Mouse (Mus musculus) cortical plate, adult 2 months (tissue): ENCODE results near the gene Arhgef11. TPM values are rescaled to one million over a fixed set of nuclear protein-coding genes. Genes with fewer than 3 reads are reported as not detected.

Experiments
- H3K27ac ChIP-seq: fragments of 200-500 bp; 2 replicates; pipeline ENCODE4 v1.5.1; 2012; ENCODE audit warnings: low read length, control low read depth, inconsistent platforms; ENCODE audit not compliant: insufficient read depth
- H3K4me1 ChIP-seq: fragments of 200-500 bp; 2 replicates; pipeline ENCODE4 v1.6.1; 2011; ENCODE audit warnings: low read length; ENCODE audit not compliant: control insufficient read depth, insufficient read depth
- H3K4me3 ChIP-seq: fragments of 200-500 bp; 2 replicates; pipeline ENCODE4 v1.5.1; 2011; ENCODE audit warnings: mild to moderate bottlenecking, low read length, control low read depth; ENCODE audit not compliant: insufficient read depth
- CTCF ChIP-seq: fragments of 200-500 bp; IDR thresholded peaks from 2 replicates; pipeline ENCODE4 v1.5.1; 2011; ENCODE audit warnings: mild to moderate bottlenecking, control low read depth, low read length; ENCODE audit not compliant: insufficient read depth; ENCODE audit errors: extremely low read depth
- POLR2A ChIP-seq: fragments of 200-500 bp; IDR thresholded peaks from 2 replicates; pipeline ENCODE4 v1.6.1; 2011; ENCODE audit warnings: mild to moderate bottlenecking, low read length, control low read depth; ENCODE audit not compliant: insufficient read depth; ENCODE audit errors: extremely low read depth
- polyA plus RNA-seq: library from polyadenylated mRNA; depleted of rRNA; stranded (reverse); fragments of >200 nt; gene quantifications from 2 replicates; pipeline ENCODE4 v1.2.3, GENCODE M21; 2012

Gene Arhgef11
- polyA plus RNA-seq, 1 experiment = 36.0 TPM

DNA sequence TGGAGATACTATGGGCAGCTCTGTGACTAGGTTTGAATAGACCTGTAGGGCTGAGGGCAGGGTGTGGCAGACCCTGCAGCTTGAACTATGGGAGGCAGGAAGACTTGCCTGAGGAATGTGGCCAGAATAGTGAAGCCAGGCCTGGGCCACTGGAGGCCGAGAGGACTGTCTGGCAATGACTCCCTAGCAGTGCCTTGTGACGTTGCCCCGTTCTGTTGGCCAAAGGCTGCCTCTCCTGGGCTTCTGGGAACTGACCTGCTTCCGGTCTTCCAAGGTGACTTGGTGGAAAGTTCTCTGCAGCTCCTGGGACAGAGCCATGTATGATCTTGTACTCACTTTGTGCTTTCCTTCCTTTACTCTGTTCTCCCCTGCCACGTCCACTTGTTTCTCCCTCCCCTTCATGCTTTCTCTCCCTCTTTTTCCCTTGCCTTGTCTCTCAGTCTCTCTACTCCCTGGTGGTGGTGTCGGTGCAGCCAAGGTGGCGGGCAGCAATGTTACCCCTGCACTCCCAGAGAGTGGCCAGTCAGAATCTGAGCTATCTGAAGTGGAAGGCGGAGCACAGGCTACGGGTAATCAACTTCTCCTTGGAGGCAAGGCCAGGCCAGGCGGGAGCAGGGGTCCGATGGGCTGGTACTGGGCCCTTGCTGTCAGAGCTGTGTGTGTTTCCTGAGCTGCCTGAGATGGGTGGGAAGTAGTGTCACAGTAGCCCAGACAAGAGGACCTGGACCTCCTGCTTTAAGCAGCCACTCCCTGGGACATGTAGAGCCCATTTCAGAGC is 116.8 kb downstream of the Arhgef11 start:
- TF ChIP-seq POLR2A (no peak), CTCF (no peak)
- H3K27ac ChIP-seq = no peak overlapping the region
- H3K4me1 ChIP-seq = no peaks in the 10 kb centered on the region
- H3K4me3 ChIP-seq = no peak overlapping the region

DNA sequence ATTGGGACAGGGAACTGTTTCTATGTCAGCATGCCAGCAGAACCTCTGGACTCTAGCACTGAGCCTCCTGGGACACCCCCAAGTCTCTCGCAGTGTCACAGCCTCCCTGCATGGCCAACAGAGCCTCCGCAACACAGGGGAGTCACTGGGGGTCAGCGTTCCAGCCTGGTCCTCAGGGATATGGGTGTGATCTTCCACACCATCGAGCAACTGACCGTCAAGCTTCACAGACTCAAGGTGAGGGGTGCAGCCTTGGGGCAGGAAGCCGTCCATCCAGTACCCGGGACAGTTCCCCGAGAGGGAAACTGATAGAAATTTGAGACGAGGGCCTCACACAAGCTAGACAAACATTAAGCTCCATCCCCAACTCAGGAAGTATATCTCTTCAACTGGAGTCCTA is 118.0 kb downstream of the Arhgef11 start:
- no peak for TF ChIP-seq POLR2A
- no peak for TF ChIP-seq CTCF
- Histone ChIP-seq H3K4me3 (no peak overlapping the region), H3K4me1 (no peaks in the 10 kb centered on the region), H3K27ac (no peak overlapping the region)

DNA sequence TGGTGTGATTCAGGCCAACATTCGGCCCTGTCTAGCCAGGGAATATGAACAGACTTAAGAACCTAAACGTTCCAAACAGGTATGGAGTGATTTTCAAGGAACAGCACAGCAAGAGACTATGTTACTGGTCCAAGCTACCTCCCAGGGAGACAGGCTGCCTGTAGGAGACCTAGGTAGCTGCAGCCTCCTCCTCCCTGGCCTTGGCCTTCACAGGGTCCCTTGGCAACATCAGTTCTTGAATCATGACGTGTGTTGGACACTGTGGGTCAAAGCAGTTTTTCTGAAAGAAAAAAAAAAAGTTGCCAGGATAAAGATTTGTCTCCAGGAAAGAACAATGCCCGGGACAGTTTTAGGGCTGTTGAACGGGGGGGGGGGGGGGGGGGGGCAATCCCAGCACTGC is 121.5 kb downstream of the Arhgef11 start:
- no peak for TF ChIP-seq POLR2A
- no peak for TF ChIP-seq CTCF
- Histone ChIP-seq H3K4me1 (no peaks in the 10 kb centered on the region), H3K27ac (no peak overlapping the region), H3K4me3 (no peak overlapping the region)

- Histone ChIP-seq H3K4me3 (no peak overlapping the region), H3K27ac (no peak overlapping the region), H3K4me1 (no peaks in the 10 kb centered on the region)
- TF ChIP-seq POLR2A = no peak
- no peak for TF ChIP-seq CTCF
These were observed 124.7 kb downstream of the Arhgef11 start for GRCm38 (mm10) chr3:87742013-87742412.

DNA sequence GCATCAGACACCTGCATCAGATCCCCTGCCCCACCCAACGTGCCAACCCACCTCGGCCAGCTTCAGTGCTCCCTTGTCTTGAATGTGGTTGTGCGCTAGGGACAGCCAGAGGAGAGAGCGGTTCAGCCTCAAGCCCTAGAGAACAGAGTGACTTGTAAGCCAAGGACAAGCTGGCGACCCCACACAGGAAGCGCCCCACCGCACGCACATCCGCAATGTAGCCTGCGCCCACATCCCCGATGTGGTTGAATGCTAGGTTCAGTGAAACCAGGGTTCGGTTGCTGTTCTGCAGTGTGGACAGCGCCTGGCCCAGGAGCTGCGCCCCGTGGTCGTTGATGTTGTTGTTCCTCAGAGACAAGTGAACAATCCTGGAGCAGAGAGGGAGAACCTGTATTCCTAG is 125.4 kb downstream of the Arhgef11 start:
- Histone ChIP-seq H3K4me3 (no peak overlapping the region), H3K27ac (no peak overlapping the region), H3K4me1 (no peaks in the 10 kb centered on the region)
- no peak for TF ChIP-seq CTCF
- TF ChIP-seq POLR2A = no peak

GRCm38 (mm10) chr3:87743927-87744326 is 126.6 kb downstream of the Arhgef11 start:
- no peak overlapping the region for H3K27ac ChIP-seq
- no peak for TF ChIP-seq CTCF
- no peak for TF ChIP-seq POLR2A
- no peaks in the 10 kb centered on the region for H3K4me1 ChIP-seq
- H3K4me3 ChIP-seq = no peak overlapping the region

DNA sequence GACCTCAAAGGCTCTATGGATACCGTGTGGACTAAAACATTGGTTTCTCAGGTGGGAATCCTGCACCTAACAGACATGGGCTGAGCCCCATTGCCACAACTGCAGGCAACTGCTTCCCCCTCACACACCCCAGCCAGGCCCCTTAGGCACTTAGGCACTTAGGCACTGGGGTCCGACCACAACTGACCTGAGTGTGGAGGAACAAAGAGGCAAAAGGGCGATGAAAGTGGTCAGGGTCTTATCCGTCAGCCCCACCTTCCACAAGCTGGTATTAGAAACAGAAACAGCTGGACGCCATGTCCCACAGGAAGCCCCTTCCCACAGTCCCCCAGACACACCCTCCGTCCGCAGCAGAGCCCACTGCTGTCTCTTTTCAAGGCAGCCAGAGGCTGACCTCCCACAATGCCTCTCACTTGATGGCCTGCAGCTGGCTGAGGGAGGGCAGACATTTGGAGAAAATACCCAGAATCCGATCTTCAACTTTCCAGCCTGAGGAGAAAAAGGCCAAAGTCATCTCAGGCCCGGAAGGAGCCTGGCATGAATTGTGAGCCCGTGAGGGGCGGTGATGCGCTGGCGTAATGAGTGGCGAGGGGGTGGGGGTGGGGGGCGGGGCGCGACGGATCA is 127.8 kb downstream of the Arhgef11 start:
- no peaks in the 10 kb centered on the region for H3K4me1 ChIP-seq
- H3K27ac ChIP-seq = no peak overlapping the region
- H3K4me3 ChIP-seq = no peak overlapping the region
- TF ChIP-seq POLR2A (no peak), CTCF (no peak)

DNA sequence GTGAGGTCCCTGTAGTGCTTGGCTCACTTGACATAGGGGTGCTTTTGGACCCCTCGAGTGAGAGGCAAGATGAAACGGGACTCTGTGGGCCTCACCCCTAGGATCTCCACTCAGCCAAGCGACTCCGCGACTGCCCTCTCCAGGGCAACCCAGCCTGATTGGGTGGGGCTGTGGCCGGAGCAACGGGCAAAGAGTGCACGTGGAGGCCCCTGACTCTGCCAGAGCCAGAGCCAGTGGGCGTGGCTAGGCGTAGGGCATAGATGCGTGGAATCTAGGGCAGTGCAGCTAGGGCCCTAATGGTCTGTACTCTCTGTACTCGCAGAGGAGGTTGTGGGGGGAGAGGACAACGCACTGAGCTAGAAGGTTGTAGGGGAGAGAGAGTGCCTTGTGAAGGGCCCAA is 131.1 kb downstream of the Arhgef11 start, which contains the start of gene Lrrc71:
TSS of gene Lrrc71 (minus strand) at position 195 of the 400 bp plus-strand sequence.
- Histone ChIP-seq H3K27ac (no peak within 1 kb of the TSS), H3K4me3 (no peak within 1 kb of the TSS), H3K4me1 (no peaks in the 10 kb centered on the region)
- TF ChIP-seq CTCF (no peak), POLR2A (no peak)

DNA sequence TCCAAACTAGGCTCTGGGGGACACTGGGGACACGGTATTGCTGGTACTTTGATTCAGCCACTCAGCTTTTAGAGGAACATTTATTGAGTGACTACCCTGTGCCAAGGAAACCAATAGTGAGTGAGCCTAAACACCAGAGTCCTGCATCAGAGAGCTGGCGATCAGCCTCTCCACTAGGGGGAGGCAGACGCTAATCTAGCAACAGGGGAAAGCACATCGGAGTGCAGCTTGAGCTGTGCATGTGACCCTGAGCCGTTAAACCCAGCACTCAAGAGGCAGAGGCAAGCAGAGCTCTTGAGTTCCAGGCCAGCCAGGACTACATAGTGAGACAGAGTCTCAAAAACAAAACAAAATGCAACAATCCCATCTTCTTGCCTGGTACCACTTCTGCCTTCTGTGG is 131.7 kb downstream of the Arhgef11 start:
- H3K4me1 ChIP-seq = no peaks in the 10 kb centered on the region
- no peak overlapping the region for H3K4me3 ChIP-seq
- TF ChIP-seq CTCF (peak; percentile 92), POLR2A (no peak)
- H3K27ac ChIP-seq = no peak overlapping the region

- Histone ChIP-seq H3K27ac (no peak overlapping the region), H3K4me3 (no peak overlapping the region), H3K4me1 (no peaks in the 10 kb centered on the region)
- TF ChIP-seq POLR2A (no peak), CTCF (no peak)
These were observed 132.6 kb downstream of the Arhgef11 start for GRCm38 (mm10) chr3:87749977-87750376.
